Mouse (Mus musculus): ENCODE measurements around the gene Tef. TPM values are rescaled to one million over a fixed set of nuclear protein-coding genes. Genes with fewer than 3 reads are reported as not detected.
A peak's percentile ranks its signal among the peaks of the same experiment; 100 is the strongest.

The Tef gene
- polyA plus RNA-seq, 1 experiment from 2014 or later: 26.1 TPM

GRCm38 (mm10) chr15:81852411-81853000, 50.3 kb downstream of the Tef start:
- 90% methylated on average over 9 of the region's 9 CpGs for WGBS
- H3K27ac ChIP-seq: no peak overlapping the region
- no peaks in the 10 kb centered on the region for H3K9me3 ChIP-seq
- no peak overlapping the region for H3K4me3 ChIP-seq (replicated peaks)
- no peaks in the 10 kb centered on the region for H3K27me3 ChIP-seq
- no peak for ATAC-seq (ENCODE audit: insufficient number of reproducible peaks, insufficient read depth, low FRiP score, low TSS enrichment, low read depth)
- no peak overlapping the region for H3K9ac ChIP-seq (replicated peaks)
- H3K4me1 ChIP-seq (replicated peaks): peaks cover 6% of the 10 kb centered on the region
- peaks cover 69% of the 10 kb centered on the region for H3K36me3 ChIP-seq
- H3K4me2 ChIP-seq: no peak overlapping the region

GRCm38 (mm10) chr15:81853081-81853480, 50.9 kb downstream of the Tef start:
- H3K36me3 ChIP-seq: peaks cover 63% of the 10 kb centered on the region
- no peaks in the 10 kb centered on the region for H3K27me3 ChIP-seq
- H3K4me2 ChIP-seq: no peak overlapping the region
- peaks cover 6% of the 10 kb centered on the region for H3K4me1 ChIP-seq (replicated peaks)
- no peak for ATAC-seq (ENCODE audit: insufficient number of reproducible peaks, insufficient read depth, low FRiP score, low TSS enrichment, low read depth)
- no peak overlapping the region for H3K4me3 ChIP-seq (replicated peaks)
- no peak overlapping the region for H3K27ac ChIP-seq
- 89% methylated on average over 7 of the region's 7 CpGs for WGBS
- no peak overlapping the region for H3K9ac ChIP-seq (replicated peaks)
- no peaks in the 10 kb centered on the region for H3K9me3 ChIP-seq

GRCm38 (mm10) chr15:81856030-81856790, 54.0 kb downstream of the Tef start:
- H3K27ac ChIP-seq: peak overlapping the region; percentile 93
- H3K27me3 ChIP-seq: no peaks in the 10 kb centered on the region
- H3K9ac ChIP-seq (replicated peaks): peak overlapping the region; percentile 90
- 0% methylated on average over 28 of the region's 28 CpGs for WGBS
- peaks cover 35% of the 10 kb centered on the region for H3K36me3 ChIP-seq
- H3K4me2 ChIP-seq: peak overlapping the region; percentile 97
- ATAC-seq (ENCODE audit: insufficient number of reproducible peaks, insufficient read depth, low FRiP score, low TSS enrichment, low read depth): peak; percentile 84
- H3K4me3 ChIP-seq (replicated peaks): peak overlapping the region; percentile 87
- no peaks in the 10 kb centered on the region for H3K9me3 ChIP-seq
- peaks cover 9% of the 10 kb centered on the region for H3K4me1 ChIP-seq (replicated peaks)

GRCm38 (mm10) chr15:81856938-81857723, 54.9 kb downstream of the Tef start:
- Histone ChIP-seq H3K36me3 (peaks cover 26% of the 10 kb centered on the region), H3K4me3 (replicated peaks) (peak overlapping the region; percentile 87), H3K4me1 (replicated peaks) (peaks cover 9% of the 10 kb centered on the region), H3K9me3 (no peaks in the 10 kb centered on the region), H3K27ac (peak overlapping the region; percentile 93), H3K27me3 (no peaks in the 10 kb centered on the region), H3K9ac (replicated peaks) (peak overlapping the region; percentile 90), H3K4me2 (peak overlapping the region; percentile 97)
- under 1% methylated on average over 13 of the region's 14 CpGs for WGBS
- no peak for ATAC-seq (ENCODE audit: insufficient number of reproducible peaks, insufficient read depth, low FRiP score, low TSS enrichment, low read depth)

- H3K4me3 ChIP-seq (replicated peaks): peak overlapping the region; percentile 87
- H3K4me2 ChIP-seq: peak overlapping the region; percentile 97
- H3K27ac ChIP-seq: peak overlapping the region; percentile 93
- no peak for ATAC-seq (ENCODE audit: insufficient number of reproducible peaks, insufficient read depth, low FRiP score, low TSS enrichment, low read depth)
- H3K9me3 ChIP-seq: no peaks in the 10 kb centered on the region
- no peaks in the 10 kb centered on the region for H3K27me3 ChIP-seq
- H3K4me1 ChIP-seq (replicated peaks): peaks cover 9% of the 10 kb centered on the region
- WGBS: under 1% methylated on average over 33 of the region's 33 CpGs
- H3K36me3 ChIP-seq: peaks cover 20% of the 10 kb centered on the region
- H3K9ac ChIP-seq (replicated peaks): peak overlapping the region; percentile 90
Measured at GRCm38 (mm10) chr15:81857724-81858116, 55.5 kb downstream of the Tef start.

GRCm38 (mm10) chr15:81858138-81858516, 55.9 kb downstream of the Tef start:
- Histone ChIP-seq H3K9ac (replicated peaks) (peak overlapping the region; percentile 90), H3K27me3 (no peaks in the 10 kb centered on the region), H3K36me3 (peaks cover 16% of the 10 kb centered on the region), H3K27ac (peak overlapping the region; percentile 93), H3K9me3 (no peaks in the 10 kb centered on the region), H3K4me3 (replicated peaks) (peak overlapping the region; percentile 87), H3K4me1 (replicated peaks) (peaks cover 9% of the 10 kb centered on the region), H3K4me2 (peak overlapping the region; percentile 97)
- peak; percentile 39; the same call in 1 of the 2 replicates for ATAC-seq (ENCODE audit: insufficient number of reproducible peaks, insufficient read depth, low FRiP score, low TSS enrichment, low read depth)
- WGBS: under 1% methylated on average over 23 of the region's 23 CpGs

- Histone ChIP-seq H3K27ac (peak within 1 kb of the TSS; percentile 93), H3K9me3 (no peaks in the 10 kb centered on the region), H3K4me3 (replicated peaks) (peak within 1 kb of the TSS; percentile 87), H3K36me3 (peaks cover 10% of the 10 kb centered on the region), H3K4me1 (replicated peaks) (peaks cover 9% of the 10 kb centered on the region), H3K9ac (replicated peaks) (peak within 1 kb of the TSS; percentile 90), H3K4me2 (peak within 1 kb of the TSS; percentile 97), H3K27me3 (no peaks in the 10 kb centered on the region)
- no peak for ATAC-seq (ENCODE audit: insufficient number of reproducible peaks, insufficient read depth, low FRiP score, low TSS enrichment, low read depth)
- under 1% methylated on average over 44 of the region's 44 CpGs for WGBS
Measured at GRCm38 (mm10) chr15:81858517-81859329, 56.5 kb downstream of the Tef start, which contains the start of gene Tob2. Gene Tob2 (minus strand): TSS chr15:81858796.

GRCm38 (mm10) chr15:81859330-81860255, 57.4 kb downstream of the Tef start:
- 1% methylated on average over 39 of the region's 39 CpGs for WGBS
- Histone ChIP-seq H3K4me2 (peak overlapping the region; percentile 97), H3K4me1 (replicated peaks) (peaks cover 9% of the 10 kb centered on the region)

GRCm38 (mm10) chr15:81860471-81861135, 58.4 kb downstream of the Tef start:
- H3K36me3 ChIP-seq: peaks cover 17% of the 10 kb centered on the region
- ATAC-seq (ENCODE audit: insufficient number of reproducible peaks, insufficient read depth, low FRiP score, low TSS enrichment, low read depth): no peak
- peak overlapping the region; percentile 97 for H3K4me2 ChIP-seq
- H3K4me1 ChIP-seq (replicated peaks): peaks cover 6% of the 10 kb centered on the region; the same call in 1 of the 2 replicates
- no peak overlapping the region for H3K4me3 ChIP-seq (replicated peaks)
- no peak overlapping the region for H3K9ac ChIP-seq (replicated peaks)
- no peaks in the 10 kb centered on the region for H3K9me3 ChIP-seq
- 43% methylated on average over 8 of the region's 8 CpGs for WGBS
- H3K27me3 ChIP-seq: no peaks in the 10 kb centered on the region
- peak overlapping the region; percentile 24 for H3K27ac ChIP-seq

More at GRCm38 (mm10) chr15:81859330-81860255, 57.4 kb downstream of the Tef start:
- Histone ChIP-seq H3K9me3 (no peaks in the 10 kb centered on the region), H3K27ac (peak overlapping the region; percentile 93), H3K27me3 (no peaks in the 10 kb centered on the region), H3K9ac (replicated peaks) (peak overlapping the region; percentile 90), H3K4me3 (replicated peaks) (peak overlapping the region; percentile 87), H3K36me3 (peaks cover 7% of the 10 kb centered on the region)
- ATAC-seq (ENCODE audit: insufficient number of reproducible peaks, insufficient read depth, low FRiP score, low TSS enrichment, low read depth): peak; percentile 70

Measured in limb, embryonic 12.5 days (tissue).